Mouse (Mus musculus) heart, postnatal 0 days (tissue): Measurements from ENCODE around the gene Pglyrp2. TPM values are rescaled to one million over a fixed set of nuclear protein-coding genes. Genes with fewer than 3 reads are reported as not detected.

Experiments used
- ATAC-seq: fragments of 200-750 bp; cut with Nextera tagmentation; 2 replicates; pipeline ENCODE4 v1.8.0; 2017; ENCODE audit warnings: low read depth, moderate number of reproducible peaks, moderate library complexity; ENCODE audit not compliant: insufficient read depth
- DNase-seq: peaks from one replicate; pipeline ENCODE4 v3.0.0-alpha.2; 2016; ENCODE audit warnings: low spot score
- H3K27ac ChIP-seq: fragments of 300-500 bp; sonication (generic); 2 replicates; pipeline ENCODE4 v1.5.1; 2014; ENCODE audit warnings: low read depth, mild to moderate bottlenecking
- H3K27me3 ChIP-seq: fragments of 300-500 bp; sonication (generic); 2 replicates; pipeline ENCODE4 v1.6.1; 2014; ENCODE audit warnings: low read length, mixed read lengths; ENCODE audit not compliant: control insufficient read depth, insufficient read depth
- H3K36me3 ChIP-seq: fragments of 300-500 bp; sonication (generic); replicated peaks from 2 replicates; pipeline ENCODE4 v1.6.1; 2014; ENCODE audit warnings: low read length, mixed read lengths; ENCODE audit not compliant: control insufficient read depth, insufficient read depth
- H3K4me1 ChIP-seq: fragments of 300-500 bp; sonication (generic); 2 replicates; pipeline ENCODE4 v1.6.1; 2014; ENCODE audit warnings: antibody characterized with exemption; ENCODE audit not compliant: control insufficient read depth, insufficient read depth
- H3K4me2 ChIP-seq: fragments of 300-500 bp; sonication (generic); 2 replicates; pipeline ENCODE4 v1.6.1; 2014; ENCODE audit warnings: low read depth, mild to moderate bottlenecking, low read length, moderate library complexity
- H3K4me3 ChIP-seq: fragments of 300-500 bp; sonication (generic); 2 replicates; pipeline ENCODE4 v1.5.1; 2014; ENCODE audit warnings: low read depth, low read length
- H3K9ac ChIP-seq: fragments of 300-500 bp; sonication (generic); replicated peaks from 2 replicates; pipeline ENCODE4 v1.6.1; 2014; ENCODE audit warnings: low read depth, low read length, mixed read lengths
- H3K9me3 ChIP-seq: fragments of 300-500 bp; sonication (generic); replicated peaks from 2 replicates; pipeline ENCODE4 v1.6.1; 2016; ENCODE audit warnings: low read length; ENCODE audit not compliant: control insufficient read depth
- CTCF ChIP-seq: IDR thresholded peaks from 2 replicates; pipeline ENCODE4 v1.5.1; 2016; ENCODE audit warnings: antibody characterized with exemption, control low read depth, low read depth
- EP300 ChIP-seq: IDR thresholded peaks from 2 replicates; pipeline ENCODE4 v1.6.1; 2016; ENCODE audit warnings: antibody characterized with exemption, low read depth
- WGBS: fragments of 180-500 bp; shearing (Covaris S2); extraction: QIAGEN DNeasy Blood & Tissue Kit; methylation state at CpG from one replicate; pipeline ENCODE4 v1.1.7; 2014; 5-methylcytosine and 5-hydroxymethylcytosine counted together
- polyA plus RNA-seq: library from polyadenylated mRNA; unstranded; fragments of >200 nt; fragmentation: Nextera tagmentation; extraction: Ambion mirVana; gene quantifications from 2 replicates; pipeline ENCODE4 v1.2.1, GENCODE M21; 2015
- total RNA-seq: library from RNA; depleted of rRNA; stranded (reverse); fragments of >200 nt; gene quantifications from 2 replicates; pipeline ENCODE4 v1.2.3, GENCODE M21; 2014; ENCODE audit warnings: low replicate concordance

Gene Pglyrp2
- total and polyA plus RNA-seq, 2 experiments from 2014 or later = not detected

DNA sequence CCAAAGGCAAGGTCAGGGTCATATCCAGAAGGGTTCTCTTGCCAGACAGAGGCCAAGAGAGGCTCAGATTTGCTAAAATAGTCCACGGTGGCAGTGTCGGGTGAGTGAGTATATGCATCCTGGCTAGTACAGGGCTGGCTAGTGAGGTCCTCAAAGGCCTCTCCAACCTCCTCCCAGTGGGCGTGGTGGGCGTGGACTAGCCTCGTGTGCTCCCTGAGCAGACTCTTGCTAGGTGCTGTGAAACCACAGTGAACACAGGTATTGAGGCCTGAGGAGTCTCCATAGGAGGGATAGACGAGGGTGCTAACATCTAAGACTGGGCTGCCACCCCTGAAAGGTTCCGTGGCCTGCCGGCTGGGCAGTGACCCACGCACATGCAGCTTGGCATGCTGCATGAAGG lies 46.8 kb downstream of the Pglyrp2 start:
- Histone ChIP-seq H3K36me3 (0 out of 2 replicates have a peak, but pooled peaks cover 3% of the 10 kb centered on the region), H3K9me3 (no peaks in the 10 kb centered on the region), H3K27me3 (no peaks in the 10 kb centered on the region), H3K4me3 (no peak overlapping the region), H3K27ac (no peak overlapping the region), H3K4me1 (no peaks in the 10 kb centered on the region), H3K4me2 (no peak overlapping the region), H3K9ac (no peak overlapping the region)
- DNase-seq = no peak
- whole genome bisulfite sequencing = 74% methylated on average over 9 of the region's 9 CpGs
- no peak for TF ChIP-seq CTCF
- TF ChIP-seq EP300 = no peak
- ATAC-seq = no peak

DNA sequence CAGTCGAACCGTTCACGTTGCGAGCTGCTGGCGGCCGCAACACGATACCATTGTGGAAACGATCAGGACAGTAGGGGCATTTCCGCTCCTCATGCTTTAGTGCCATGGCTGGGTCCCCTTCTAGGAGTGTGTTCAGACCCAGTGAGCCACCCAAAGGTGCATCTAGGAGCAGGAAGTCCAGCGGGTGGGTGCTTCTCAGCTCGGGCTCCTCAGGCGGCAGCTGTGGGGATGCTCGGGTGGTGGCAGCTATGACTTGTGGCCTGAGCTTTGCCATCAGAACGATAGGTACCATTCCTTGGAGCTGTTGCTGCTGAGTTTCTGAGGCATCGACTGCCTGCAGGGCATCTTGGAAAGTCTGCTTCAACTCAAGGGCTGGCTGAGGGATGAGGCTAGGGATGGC lies 47.5 kb downstream of the Pglyrp2 start:
- DNase-seq = no peak
- Histone ChIP-seq H3K36me3 (0 out of 2 replicates have a peak, but pooled peaks cover 3% of the 10 kb centered on the region), H3K9me3 (no peaks in the 10 kb centered on the region), H3K4me2 (no peak overlapping the region), H3K27me3 (no peaks in the 10 kb centered on the region), H3K4me1 (no peaks in the 10 kb centered on the region), H3K9ac (no peak overlapping the region), H3K4me3 (no peak overlapping the region), H3K27ac (no peak overlapping the region)
- no peak for ATAC-seq
- TF ChIP-seq CTCF = no peak
- 93% methylated on average over 15 of the region's 15 CpGs for WGBS

DNA sequence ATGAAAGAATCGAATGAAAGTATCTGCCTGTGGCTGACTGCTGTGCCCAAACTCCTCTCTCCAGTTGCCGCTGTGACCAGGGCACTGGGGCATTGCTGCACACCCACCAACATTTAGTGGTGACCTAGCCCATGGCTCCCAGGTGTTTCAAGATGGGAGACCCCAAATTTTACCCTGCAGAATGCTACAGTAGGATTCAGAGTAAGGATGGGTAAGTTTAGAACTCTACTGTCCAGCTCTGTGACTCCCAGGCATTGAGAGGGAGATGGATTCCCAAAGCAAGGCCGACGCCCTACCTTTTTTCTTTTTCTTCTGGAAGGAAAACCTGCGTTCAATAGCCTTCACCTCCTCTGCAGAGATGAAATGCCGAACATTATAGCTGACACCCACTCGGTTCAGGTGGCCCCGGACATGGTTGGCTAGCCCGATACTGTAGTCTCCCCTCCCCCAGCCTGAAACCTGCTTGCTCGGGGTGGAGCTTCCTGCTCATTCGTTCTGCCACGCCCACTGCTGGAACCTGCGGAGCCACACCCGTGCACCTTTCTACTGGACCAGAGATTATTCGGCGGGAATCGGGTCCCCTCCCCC lies 54.9 kb downstream of the Pglyrp2 start:
- H3K4me3 ChIP-seq = peak overlapping the region; percentile 17; the same call in 1 of the 2 replicates
- H3K9ac ChIP-seq = no peak overlapping the region
- H3K27ac ChIP-seq = no peak overlapping the region
- 28% methylated on average over 11 of the region's 17 CpGs for WGBS
- DNase-seq (no peak), ATAC-seq (no peak)
- TF ChIP-seq CTCF = no peak
- TF ChIP-seq EP300 = no peak
- no peaks in the 10 kb centered on the region for H3K27me3 ChIP-seq
- H3K4me1 ChIP-seq = peaks cover 9% of the 10 kb centered on the region; the same call in 1 of the 2 replicates
- H3K36me3 ChIP-seq = no peaks in the 10 kb centered on the region
- H3K4me2 ChIP-seq = peak overlapping the region; percentile 46; the same call in 1 of the 2 replicates
- H3K9me3 ChIP-seq = no peaks in the 10 kb centered on the region

DNA sequence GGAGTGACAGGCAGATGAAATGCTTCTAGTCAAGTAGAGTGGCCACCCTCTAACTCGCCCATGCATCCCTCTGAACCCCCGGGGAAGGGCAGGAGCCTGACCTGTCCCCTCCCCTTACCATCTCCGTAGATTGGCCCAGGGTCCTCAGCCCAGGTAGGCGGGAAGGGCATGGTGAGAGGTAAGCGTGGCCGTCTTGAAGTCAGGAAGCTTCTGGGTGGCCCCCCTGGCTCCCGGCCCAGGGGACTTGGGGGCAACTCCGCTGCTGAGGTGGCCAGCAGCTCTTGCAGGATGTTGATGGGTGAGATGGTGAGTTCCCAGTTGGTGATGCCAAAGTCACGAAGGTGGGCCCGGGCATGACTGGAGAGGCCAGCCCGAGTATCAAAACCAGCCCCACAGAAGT lies 56.3 kb downstream of the Pglyrp2 start:
- no peak for ATAC-seq
- Histone ChIP-seq H3K4me1 (peaks cover 17% of the 10 kb centered on the region; the same call in 1 of the 2 replicates), H3K4me2 (no peak overlapping the region), H3K27me3 (no peaks in the 10 kb centered on the region), H3K9ac (no peak overlapping the region), H3K4me3 (no peak overlapping the region), H3K27ac (no peak overlapping the region), H3K36me3 (no peaks in the 10 kb centered on the region), H3K9me3 (no peaks in the 10 kb centered on the region)
- no peak for DNase-seq
- TF ChIP-seq EP300 (no peak), CTCF (no peak)
- 85% methylated on average over 11 of the region's 11 CpGs for WGBS

DNA sequence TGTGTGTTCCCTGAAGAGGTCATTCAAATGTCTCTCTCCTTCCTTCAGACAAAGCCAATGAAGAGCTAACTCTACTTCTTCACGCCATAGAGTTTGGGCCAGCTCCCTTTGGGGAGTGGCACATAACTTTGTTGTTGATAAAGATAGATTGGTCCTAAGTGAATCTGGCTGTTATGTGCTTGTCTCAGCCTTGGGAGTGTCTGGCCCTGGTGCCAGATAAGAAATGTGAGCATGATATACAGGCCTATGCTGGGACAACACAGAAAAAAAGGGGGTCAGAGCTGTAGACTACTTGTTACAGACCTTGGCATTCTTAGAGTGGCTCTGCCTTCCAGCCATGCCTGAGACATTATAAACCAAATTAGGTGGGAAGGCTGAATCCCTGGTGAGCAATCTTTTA lies 58.7 kb downstream of the Pglyrp2 start:
- no peak overlapping the region for H3K9ac ChIP-seq
- no peak for TF ChIP-seq CTCF
- TF ChIP-seq EP300 = no peak
- WGBS = 55% methylated on average over 1 of the region's 1 CpGs
- DNase-seq (no peak), ATAC-seq (no peak)
- peaks cover 15% of the 10 kb centered on the region for H3K36me3 ChIP-seq
- no peaks in the 10 kb centered on the region for H3K9me3 ChIP-seq
- no peak overlapping the region for H3K27ac ChIP-seq
- H3K4me3 ChIP-seq = no peak overlapping the region
- H3K4me1 ChIP-seq = peaks cover 17% of the 10 kb centered on the region; the same call in 1 of the 2 replicates
- no peak overlapping the region for H3K4me2 ChIP-seq
- no peaks in the 10 kb centered on the region for H3K27me3 ChIP-seq

DNA sequence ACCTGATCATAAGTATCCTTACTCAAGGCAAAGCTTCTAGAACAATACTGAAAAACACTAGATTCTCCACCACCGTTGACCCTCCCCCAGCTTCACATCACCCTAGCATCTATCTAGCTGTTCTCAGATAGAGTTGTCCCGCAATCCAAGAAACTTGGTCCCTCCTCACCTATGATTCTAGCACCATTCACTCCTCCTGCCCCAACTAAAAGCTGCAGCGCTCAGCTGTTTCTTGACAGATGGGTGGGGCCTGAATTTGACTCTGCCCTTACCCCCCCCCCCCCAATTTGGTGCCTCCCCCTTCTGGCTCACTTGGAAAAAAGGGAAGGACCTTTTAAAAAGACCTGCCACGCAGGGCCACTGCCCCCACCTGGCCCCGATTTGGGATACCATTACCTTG lies 59.1 kb downstream of the Pglyrp2 start:
- Histone ChIP-seq H3K36me3 (peaks cover 19% of the 10 kb centered on the region), H3K27ac (peak overlapping the region; percentile 64), H3K4me1 (peaks cover 17% of the 10 kb centered on the region; the same call in 1 of the 2 replicates), H3K9me3 (no peaks in the 10 kb centered on the region), H3K27me3 (no peaks in the 10 kb centered on the region), H3K4me3 (peak overlapping the region; percentile 92), H3K4me2 (peak overlapping the region; percentile 84), H3K9ac (peak overlapping the region; percentile 94; the same call in 1 of the 2 replicates)
- DNase-seq = no peak
- no peak for ATAC-seq
- 58% methylated on average over 5 of the region's 5 CpGs for WGBS
- TF ChIP-seq EP300 = no peak
